Mouse (Mus musculus) hindbrain, embryonic 10.5 days (tissue): ENCODE measurements around the gene Alas2. TPM values are rescaled to one million over a fixed set of nuclear protein-coding genes. Genes with fewer than 3 reads are reported as not detected.
A peak's percentile ranks its signal among the peaks of the same experiment; 100 is the strongest.

Experiments used
- DNase-seq: peaks from one replicate; pipeline ENCODE4 v3.0.0-alpha.2; 2017; ENCODE audit warnings: low spot score
- H3K27ac ChIP-seq: fragments of 300-500 bp; sonication (generic); 2 replicates; pipeline ENCODE4 v1.5.1; 2016; ENCODE audit warnings: mild to moderate bottlenecking, moderate library complexity
- H3K27me3 ChIP-seq: fragments of 300-500 bp; sonication (generic); 2 replicates; pipeline ENCODE4 v1.6.1; 2016; ENCODE audit warnings: mild to moderate bottlenecking; ENCODE audit not compliant: poor library complexity, insufficient read depth, severe bottlenecking
- H3K36me3 ChIP-seq: fragments of 300-500 bp; sonication (generic); 2 replicates; pipeline ENCODE4 v1.6.1; 2016; ENCODE audit warnings: mild to moderate bottlenecking, moderate library complexity
- H3K4me1 ChIP-seq: fragments of 300-500 bp; sonication (generic); replicated peaks from 2 replicates; pipeline ENCODE4 v1.6.1; 2016; ENCODE audit warnings: mild to moderate bottlenecking
- H3K4me3 ChIP-seq: fragments of 300-500 bp; sonication (generic); 2 replicates; pipeline ENCODE4 v1.5.1; 2016; ENCODE audit warnings: mild to moderate bottlenecking, moderate library complexity
- H3K9me3 ChIP-seq: fragments of 300-500 bp; sonication (generic); 2 replicates; pipeline ENCODE4 v1.6.1; 2016; ENCODE audit warnings: mild to moderate bottlenecking, moderate library complexity
- WGBS: fragments of 180-500 bp; shearing (Covaris S2); methylation state at CpG from one replicate; pipeline ENCODE4 v1.1.7; 2016; 5-methylcytosine and 5-hydroxymethylcytosine counted together
- polyA plus RNA-seq: library from polyadenylated mRNA; unstranded; fragments of >200 nt; fragmentation: Nextera tagmentation; extraction: Ambion mirVana; gene quantifications from 2 replicates; pipeline ENCODE4 v1.2.1, GENCODE M21; 2016

Gene Alas2
- polyA plus RNA-seq, 1 experiment from 2014 or later, result 52.9 TPM

DNA sequence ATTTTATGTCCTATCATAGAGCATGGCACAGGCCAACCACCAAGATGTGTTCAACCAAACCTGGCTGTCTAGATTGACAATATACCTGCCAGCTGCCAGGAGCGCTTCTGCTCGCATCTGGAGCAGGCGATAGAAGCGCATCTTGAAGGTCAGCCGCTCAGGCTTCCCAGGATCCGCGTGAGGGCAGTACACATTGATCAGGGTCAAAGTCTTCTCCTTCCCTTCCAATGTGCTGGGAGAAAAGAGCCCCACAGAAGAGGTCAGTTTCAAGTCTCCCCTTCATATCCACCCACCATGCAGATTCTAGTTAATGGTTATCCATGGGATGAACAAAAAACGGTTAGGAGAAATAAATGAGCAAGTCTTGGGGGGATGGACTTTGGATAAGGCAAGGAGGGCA, 37.9 kb downstream of the Alas2 start:
- Histone ChIP-seq H3K36me3 (peaks cover 48% of the 10 kb centered on the region), H3K4me1 (no peaks in the 10 kb centered on the region), H3K27ac (no peak overlapping the region), H3K9me3 (no peaks in the 10 kb centered on the region), H3K4me3 (no peak overlapping the region), H3K27me3 (no peaks in the 10 kb centered on the region)
- WGBS, result 90% methylated on average over 8 of the region's 8 CpGs
- DNase-seq, result no peak

DNA sequence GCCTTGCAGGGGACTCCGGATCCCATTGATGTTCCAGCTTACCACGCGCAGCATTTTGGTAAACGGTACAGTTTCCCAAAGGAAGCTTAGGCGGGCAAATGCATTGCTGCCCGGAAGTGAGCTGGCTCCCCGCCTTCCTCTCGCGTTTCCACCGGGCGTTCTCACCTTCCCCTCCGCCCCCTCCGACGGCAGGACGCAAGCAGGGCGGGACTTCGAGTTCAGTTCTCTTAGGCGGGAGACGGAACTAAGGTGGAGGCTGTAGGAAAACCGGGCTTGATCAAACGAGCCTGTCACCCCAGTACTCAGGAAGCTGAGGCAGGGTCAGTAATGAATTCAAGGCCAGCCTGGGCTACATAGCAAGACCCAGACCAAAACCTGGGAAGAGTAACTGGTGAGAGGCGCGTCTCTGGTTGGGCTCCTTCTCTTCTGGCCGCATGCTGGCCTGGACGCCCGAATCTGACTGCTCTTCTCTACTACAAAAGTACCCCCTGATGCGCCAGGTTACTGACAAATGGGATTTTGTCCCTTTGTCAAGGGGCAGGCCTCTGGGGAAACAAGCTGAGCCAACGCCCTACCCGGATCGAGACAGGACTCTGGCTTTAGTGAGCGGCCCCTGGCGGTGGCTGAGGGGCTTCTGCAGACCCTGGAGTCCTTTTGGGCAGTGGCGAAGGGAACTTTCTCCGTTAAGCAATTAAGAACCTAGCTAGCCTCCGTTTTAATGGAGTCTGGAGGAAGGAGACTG, 41.0 kb downstream of the Alas2 start, which contains the start of gene Pfkfb1:
Gene Pfkfb1, plus strand, starts transcription at position 207 of the 742 bp plus-strand sequence.
- H3K36me3 ChIP-seq, result peaks cover 21% of the 10 kb centered on the region
- H3K27me3 ChIP-seq, result no peaks in the 10 kb centered on the region
- H3K9me3 ChIP-seq, result no peaks in the 10 kb centered on the region
- DNase-seq, result peak; percentile 72
- H3K4me3 ChIP-seq, result peak within 1 kb of the TSS; percentile 56
- WGBS, result 17% methylated on average over 35 of the region's 35 CpGs
- peak within 1 kb of the TSS; percentile 88 for H3K27ac ChIP-seq
- no peaks in the 10 kb centered on the region for H3K4me1 ChIP-seq

DNA sequence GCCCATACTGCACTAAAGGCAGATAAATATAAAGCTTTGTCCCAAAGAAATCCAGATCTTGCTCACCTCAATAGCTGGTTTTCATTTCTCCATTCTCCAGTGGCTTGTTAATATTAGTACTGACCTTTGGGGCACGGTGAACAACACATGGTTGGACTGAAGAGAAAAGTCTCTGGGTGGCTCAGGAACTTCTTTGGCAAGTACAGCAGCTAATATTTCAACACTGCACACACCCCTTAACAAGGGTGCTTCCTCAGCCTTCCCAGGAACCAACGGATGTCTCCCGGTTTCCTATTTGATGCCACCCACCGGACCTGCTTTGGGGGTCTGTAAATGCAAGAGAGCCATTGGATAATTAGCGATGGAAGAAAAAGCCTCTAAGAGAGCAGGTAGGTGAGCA, 42.5 kb downstream of the Alas2 start, which contains the start of gene Apex2:
Gene Apex2, minus strand, starts transcription at position 173 of the 400 bp plus-strand sequence.
- H3K27ac ChIP-seq, result no peak within 1 kb of the TSS
- DNase-seq, result no peak
- H3K27me3 ChIP-seq, result peaks cover 4% of the 10 kb centered on the region; the same call in 1 of the 2 replicates
- no peak within 1 kb of the TSS for H3K4me3 ChIP-seq
- peaks cover 12% of the 10 kb centered on the region for H3K36me3 ChIP-seq
- no peaks in the 10 kb centered on the region for H3K9me3 ChIP-seq
- WGBS, result 72% methylated on average over 5 of the region's 5 CpGs
- H3K4me1 ChIP-seq, result no peaks in the 10 kb centered on the region

DNA sequence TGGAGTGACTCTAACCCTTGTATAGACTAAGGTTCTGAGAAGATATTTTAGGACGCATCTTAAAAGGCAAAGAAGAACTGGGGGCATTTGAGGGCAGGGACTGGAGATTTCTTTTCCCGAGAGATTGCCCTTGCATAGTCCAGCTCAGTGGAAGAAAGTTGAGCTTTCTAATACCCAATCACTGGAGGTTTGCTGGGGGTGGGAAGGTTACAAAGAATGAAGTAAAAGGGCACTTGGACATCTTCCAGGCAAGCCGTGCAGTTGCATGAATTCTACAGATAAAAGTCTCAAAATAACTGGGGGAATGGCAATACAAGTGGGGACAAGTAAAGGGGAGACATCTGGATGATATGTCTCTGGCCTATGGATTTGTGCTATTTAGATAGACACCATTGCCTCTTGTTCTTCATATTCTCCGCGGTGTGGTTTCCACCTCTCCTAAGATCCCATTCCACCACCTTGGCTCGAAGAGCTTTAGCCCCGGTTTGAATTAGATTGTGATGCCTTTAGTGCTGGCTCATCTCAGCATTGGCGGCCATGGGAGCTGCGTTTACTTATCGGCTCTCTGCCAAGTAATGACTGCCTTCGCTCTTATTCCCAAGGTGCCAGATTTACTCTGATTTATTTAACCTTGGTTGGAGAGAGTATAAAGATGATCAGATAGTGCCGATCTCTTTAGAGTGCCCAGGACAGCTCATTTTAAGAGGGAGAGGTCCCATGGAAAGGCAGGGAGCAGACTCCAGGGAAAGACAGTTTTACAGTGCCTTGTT, 46.3 kb downstream of the Alas2 start:
- Histone ChIP-seq H3K4me3 (no peak overlapping the region), H3K4me1 (no peaks in the 10 kb centered on the region), H3K36me3 (no peaks in the 10 kb centered on the region), H3K27ac (no peak overlapping the region), H3K9me3 (no peaks in the 10 kb centered on the region), H3K27me3 (peaks cover 4% of the 10 kb centered on the region; the same call in 1 of the 2 replicates)
- 89% methylated on average over 12 of the region's 12 CpGs for WGBS
- no peak for DNase-seq

DNA sequence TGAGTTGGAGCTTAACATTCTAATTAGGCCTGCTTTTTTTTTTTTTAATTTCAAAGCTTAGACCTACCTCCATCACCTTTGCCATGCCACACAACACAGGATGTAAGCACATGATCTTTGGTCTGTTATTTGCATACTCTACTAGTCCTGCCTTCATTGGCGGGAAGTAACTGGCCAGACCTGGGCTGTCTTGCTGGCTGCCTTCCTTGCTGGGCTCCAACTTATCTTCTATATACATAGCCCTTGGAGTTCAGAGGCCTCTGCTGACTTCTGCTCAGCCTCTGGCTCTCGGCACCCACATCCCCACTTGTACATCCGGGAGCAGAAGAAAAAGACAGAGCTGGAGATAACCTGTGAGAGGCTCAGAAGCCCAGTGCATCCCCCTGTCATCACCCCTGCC, 47.0 kb downstream of the Alas2 start:
- WGBS, result 90% methylated on average over 3 of the region's 3 CpGs

DNA sequence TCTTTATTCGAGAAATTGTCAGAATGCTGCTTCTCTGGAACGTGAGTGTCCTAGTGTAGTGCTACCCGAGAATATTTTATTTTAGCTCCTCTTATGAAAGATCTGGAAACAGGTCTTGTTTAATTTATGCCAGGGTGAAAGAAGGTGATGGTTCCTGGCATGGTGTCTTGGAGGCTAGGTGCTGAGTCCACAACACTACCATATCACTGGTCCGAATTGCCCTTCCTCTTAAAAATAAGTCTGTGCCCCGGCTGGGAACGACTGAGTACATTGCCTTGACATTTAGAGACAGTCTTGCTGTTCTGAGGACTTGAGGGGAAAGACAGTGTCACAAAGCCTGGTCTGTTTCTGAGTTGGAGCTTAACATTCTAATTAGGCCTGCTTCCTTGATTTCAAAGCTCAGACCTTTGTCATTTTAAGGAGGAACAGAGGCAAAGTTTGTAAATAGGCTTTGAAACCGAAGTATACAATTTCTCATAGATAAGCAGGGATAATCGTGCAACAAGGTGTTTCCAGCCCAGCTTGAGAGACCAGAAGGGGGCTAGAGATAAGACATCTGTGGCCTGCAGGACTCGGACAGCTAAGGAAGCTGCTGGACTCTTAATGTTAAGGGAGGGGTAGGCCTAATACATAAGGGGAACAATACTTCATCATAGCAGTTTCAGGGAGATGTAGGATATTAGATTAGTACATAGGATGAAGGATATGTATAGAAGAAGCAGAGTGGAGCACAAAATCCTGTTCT, 48.0 kb downstream of the Alas2 start:
- H3K36me3 ChIP-seq, result no peaks in the 10 kb centered on the region
- H3K27me3 ChIP-seq, result peaks cover 4% of the 10 kb centered on the region; the same call in 1 of the 2 replicates
- no peak overlapping the region for H3K27ac ChIP-seq
- no peak for DNase-seq
- no peaks in the 10 kb centered on the region for H3K4me1 ChIP-seq
- no peak overlapping the region for H3K4me3 ChIP-seq
- WGBS, result 86% methylated on average over 9 of the region's 9 CpGs
- H3K9me3 ChIP-seq, result no peaks in the 10 kb centered on the region

More for the DNA sequence above, 47.0 kb downstream of the Alas2 start:
- Histone ChIP-seq H3K4me3 (no peak overlapping the region), H3K27ac (no peak overlapping the region), H3K9me3 (no peaks in the 10 kb centered on the region), H3K36me3 (no peaks in the 10 kb centered on the region), H3K4me1 (no peaks in the 10 kb centered on the region), H3K27me3 (peaks cover 4% of the 10 kb centered on the region; the same call in 1 of the 2 replicates)
- no peak for DNase-seq

- H3K4me3 ChIP-seq, result no peak overlapping the region
- H3K9me3 ChIP-seq, result no peaks in the 10 kb centered on the region
- DNase-seq, result no peak
- no peak overlapping the region for H3K27ac ChIP-seq
- H3K27me3 ChIP-seq, result peaks cover 4% of the 10 kb centered on the region; the same call in 1 of the 2 replicates
- H3K36me3 ChIP-seq, result no peaks in the 10 kb centered on the region
- H3K4me1 ChIP-seq, result no peaks in the 10 kb centered on the region
- WGBS, result 81% methylated on average over 2 of the region's 2 CpGs
These were observed 51.7 kb downstream of the Alas2 start for GRCm38 (mm10) chrX:150598882-150599281.

Other genes with a start within 250 kb of the Alas2 start
- gene Tmem29, start 88.2 kb upstream of the Alas2 start, polyA plus RNA-seq, result 39.1 and 45.3 TPM in 2 replicates
- gene Pfkfb1, start 40.9 kb downstream of the Alas2 start, polyA plus RNA-seq, result 5.7 and 8.1 TPM in 2 replicates
- 27.1 and 27.2 TPM in 2 replicates for gene Apex2, start 42.5 kb downstream of the Alas2 start, polyA plus RNA-seq
- 37.8 and 38.9 TPM in 2 replicates for gene Tro, start 110.2 kb downstream of the Alas2 start, polyA plus RNA-seq